Mouse (Mus musculus): ENCODE results near the gene Pcsk4. TPM values are rescaled to one million over a fixed set of nuclear protein-coding genes. Genes with fewer than 3 reads are reported as not detected.

The Pcsk4 gene
- polyA plus RNA-seq, 1 experiment from 2014 or later: 8.1 TPM

- Histone ChIP-seq H3K9ac (ENCODE audit: low read depth, low read length) (no peak overlapping the region; the same call in 1 of the 2 replicates), H3K27ac (ENCODE audit: low read depth, low read length) (no peak overlapping the region), H3K36me3 (ENCODE audit: control insufficient read depth, insufficient read depth, low read length) (peaks cover 3% of the 10 kb centered on the region; the same call in 1 of the 2 replicates), H3K27me3 (ENCODE audit: control insufficient read depth, insufficient read depth, low read length) (peaks cover 70% of the 10 kb centered on the region), H3K4me1 (ENCODE audit: control insufficient read depth, insufficient read depth, low read length) (no peaks in the 10 kb centered on the region), H3K4me2 (replicated peaks; ENCODE audit: low read depth, low read length) (no peak overlapping the region), H3K4me3 (ENCODE audit: low read length) (no peak overlapping the region), H3K9me3 (ENCODE audit: control insufficient read depth, low read length) (no peaks in the 10 kb centered on the region)
- ATAC-seq (ENCODE audit: low FRiP score, low TSS enrichment): no peak
- WGBS: 63% methylated on average over 54 of the region's 54 CpGs
These were observed 16.5 kb downstream of the Pcsk4 start for GRCm38 (mm10) chr10:80312586-80313504.

- ATAC-seq (ENCODE audit: low FRiP score, low TSS enrichment): no peak
- no peak overlapping the region for H3K4me2 ChIP-seq (replicated peaks; ENCODE audit: low read depth, low read length)
- WGBS: 83% methylated on average over 16 of the region's 16 CpGs
These were observed 17.7 kb downstream of the Pcsk4 start for GRCm38 (mm10) chr10:80311560-80311959.

GRCm38 (mm10) chr10:80304862-80305261 lies 24.4 kb downstream of the Pcsk4 start:
- Histone ChIP-seq H3K4me3 (ENCODE audit: low read length) (peak overlapping the region; percentile 12), H3K4me2 (replicated peaks; ENCODE audit: low read depth, low read length) (peak overlapping the region; percentile 32; the same call in 1 of the 2 replicates), H3K27me3 (ENCODE audit: control insufficient read depth, insufficient read depth, low read length) (peaks cover 47% of the 10 kb centered on the region), H3K9me3 (ENCODE audit: control insufficient read depth, low read length) (no peaks in the 10 kb centered on the region), H3K27ac (ENCODE audit: low read depth, low read length) (no peak overlapping the region), H3K9ac (ENCODE audit: low read depth, low read length) (peak overlapping the region; percentile 23; the same call in 1 of the 2 replicates), H3K4me1 (ENCODE audit: control insufficient read depth, insufficient read depth, low read length) (peaks cover 8% of the 10 kb centered on the region; the same call in 1 of the 2 replicates), H3K36me3 (ENCODE audit: control insufficient read depth, insufficient read depth, low read length) (no peaks in the 10 kb centered on the region)
- 11% methylated on average over 25 of the region's 25 CpGs for WGBS
- peak; percentile 40; the same call in 1 of the 2 replicates for ATAC-seq (ENCODE audit: low FRiP score, low TSS enrichment)

More at GRCm38 (mm10) chr10:80311560-80311959, 17.7 kb downstream of the Pcsk4 start:
- Histone ChIP-seq H3K9ac (ENCODE audit: low read depth, low read length) (no peak overlapping the region), H3K27ac (ENCODE audit: low read depth, low read length) (no peak overlapping the region), H3K4me3 (ENCODE audit: low read length) (no peak overlapping the region), H3K9me3 (ENCODE audit: control insufficient read depth, low read length) (no peaks in the 10 kb centered on the region), H3K4me1 (ENCODE audit: control insufficient read depth, insufficient read depth, low read length) (no peaks in the 10 kb centered on the region), H3K36me3 (ENCODE audit: control insufficient read depth, insufficient read depth, low read length) (no peaks in the 10 kb centered on the region), H3K27me3 (ENCODE audit: control insufficient read depth, insufficient read depth, low read length) (peaks cover 61% of the 10 kb centered on the region)

- H3K4me3 ChIP-seq (ENCODE audit: low read length): peak overlapping the region; percentile 12
- no peaks in the 10 kb centered on the region for H3K36me3 ChIP-seq (ENCODE audit: control insufficient read depth, insufficient read depth, low read length)
- peak overlapping the region; percentile 32; the same call in 1 of the 2 replicates for H3K4me2 ChIP-seq (replicated peaks; ENCODE audit: low read depth, low read length)
- H3K9me3 ChIP-seq (ENCODE audit: control insufficient read depth, low read length): no peaks in the 10 kb centered on the region
- 21% methylated on average over 12 of the region's 12 CpGs for WGBS
- no peak overlapping the region for H3K9ac ChIP-seq (ENCODE audit: low read depth, low read length)
- H3K27ac ChIP-seq (ENCODE audit: low read depth, low read length): no peak overlapping the region
- H3K4me1 ChIP-seq (ENCODE audit: control insufficient read depth, insufficient read depth, low read length): peaks cover 8% of the 10 kb centered on the region; the same call in 1 of the 2 replicates
- peaks cover 51% of the 10 kb centered on the region for H3K27me3 ChIP-seq (ENCODE audit: control insufficient read depth, insufficient read depth, low read length)
- ATAC-seq (ENCODE audit: low FRiP score, low TSS enrichment): 0 out of 2 replicates have a peak, but pooled peaks have one; percentile 2
These were observed 24.8 kb downstream of the Pcsk4 start for GRCm38 (mm10) chr10:80304458-80304857.

GRCm38 (mm10) chr10:80302471-80302881 lies 26.8 kb downstream of the Pcsk4 start:
- Histone ChIP-seq H3K27ac (ENCODE audit: low read depth, low read length) (no peak overlapping the region), H3K4me3 (ENCODE audit: low read length) (no peak overlapping the region), H3K9ac (ENCODE audit: low read depth, low read length) (no peak overlapping the region), H3K4me1 (ENCODE audit: control insufficient read depth, insufficient read depth, low read length) (peaks cover 8% of the 10 kb centered on the region; the same call in 1 of the 2 replicates), H3K27me3 (ENCODE audit: control insufficient read depth, insufficient read depth, low read length) (peaks cover 70% of the 10 kb centered on the region), H3K9me3 (ENCODE audit: control insufficient read depth, low read length) (no peaks in the 10 kb centered on the region), H3K4me2 (replicated peaks; ENCODE audit: low read depth, low read length) (no peak overlapping the region), H3K36me3 (ENCODE audit: control insufficient read depth, insufficient read depth, low read length) (no peaks in the 10 kb centered on the region)
- peak; percentile 53; the same call in 1 of the 2 replicates for ATAC-seq (ENCODE audit: low FRiP score, low TSS enrichment)
- 13% methylated on average over 9 of the region's 9 CpGs for WGBS

- peaks cover 8% of the 10 kb centered on the region; the same call in 1 of the 2 replicates for H3K4me1 ChIP-seq (ENCODE audit: control insufficient read depth, insufficient read depth, low read length)
- H3K9ac ChIP-seq (ENCODE audit: low read depth, low read length): no peak overlapping the region
- H3K36me3 ChIP-seq (ENCODE audit: control insufficient read depth, insufficient read depth, low read length): no peaks in the 10 kb centered on the region
- no peak overlapping the region for H3K4me3 ChIP-seq (ENCODE audit: low read length)
- H3K4me2 ChIP-seq (replicated peaks; ENCODE audit: low read depth, low read length): no peak overlapping the region; the same call in 1 of the 2 replicates
- no peak for ATAC-seq (ENCODE audit: low FRiP score, low TSS enrichment)
- H3K27me3 ChIP-seq (ENCODE audit: control insufficient read depth, insufficient read depth, low read length): peaks cover 71% of the 10 kb centered on the region
- H3K27ac ChIP-seq (ENCODE audit: low read depth, low read length): no peak overlapping the region
- H3K9me3 ChIP-seq (ENCODE audit: control insufficient read depth, low read length): no peaks in the 10 kb centered on the region
- 53% methylated on average over 5 of the region's 5 CpGs for WGBS
These were observed 27.3 kb downstream of the Pcsk4 start for GRCm38 (mm10) chr10:80302082-80302355.

GRCm38 (mm10) chr10:80301256-80302081 lies 27.8 kb downstream of the Pcsk4 start:
- Histone ChIP-seq H3K4me2 (replicated peaks; ENCODE audit: low read depth, low read length) (no peak overlapping the region; the same call in 1 of the 2 replicates), H3K4me3 (ENCODE audit: low read length) (no peak overlapping the region)

GRCm38 (mm10) chr10:80300672-80301181 lies 28.6 kb downstream of the Pcsk4 start:
- Histone ChIP-seq H3K4me2 (replicated peaks; ENCODE audit: low read depth, low read length) (no peak overlapping the region), H3K9me3 (ENCODE audit: control insufficient read depth, low read length) (no peaks in the 10 kb centered on the region), H3K36me3 (ENCODE audit: control insufficient read depth, insufficient read depth, low read length) (no peaks in the 10 kb centered on the region), H3K9ac (ENCODE audit: low read depth, low read length) (no peak overlapping the region), H3K27ac (ENCODE audit: low read depth, low read length) (no peak overlapping the region), H3K4me1 (ENCODE audit: control insufficient read depth, insufficient read depth, low read length) (peaks cover 10% of the 10 kb centered on the region; the same call in 1 of the 2 replicates), H3K27me3 (ENCODE audit: control insufficient read depth, insufficient read depth, low read length) (peaks cover 63% of the 10 kb centered on the region), H3K4me3 (ENCODE audit: low read length) (no peak overlapping the region)
- ATAC-seq (ENCODE audit: low FRiP score, low TSS enrichment): no peak
- whole genome bisulfite sequencing: 22% methylated on average over 11 of the region's 11 CpGs

More at GRCm38 (mm10) chr10:80301256-80302081, 27.8 kb downstream of the Pcsk4 start:
- 73% methylated on average over 10 of the region's 10 CpGs for WGBS
- H3K27me3 ChIP-seq (ENCODE audit: control insufficient read depth, insufficient read depth, low read length): peaks cover 68% of the 10 kb centered on the region
- no peaks in the 10 kb centered on the region for H3K9me3 ChIP-seq (ENCODE audit: control insufficient read depth, low read length)
- H3K4me1 ChIP-seq (ENCODE audit: control insufficient read depth, insufficient read depth, low read length): peaks cover 8% of the 10 kb centered on the region; the same call in 1 of the 2 replicates
- no peak overlapping the region for H3K9ac ChIP-seq (ENCODE audit: low read depth, low read length)
- no peak overlapping the region for H3K27ac ChIP-seq (ENCODE audit: low read depth, low read length)
- H3K36me3 ChIP-seq (ENCODE audit: control insufficient read depth, insufficient read depth, low read length): no peaks in the 10 kb centered on the region
- ATAC-seq (ENCODE audit: low FRiP score, low TSS enrichment): no peak
